Mouse (Mus musculus) spleen, adult 2 months (tissue): ENCODE results near the gene Slc46a3. TPM values are rescaled to one million over a fixed set of nuclear protein-coding genes. Genes with fewer than 3 reads are reported as not detected.

Source experiments
- DNase-seq, 2 experiments: peaks; one replicate each; pipeline versions ENCODE4 v3.0.0 to v3.0.0-alpha.2; 2012 to 2021; ENCODE audit warnings: low spot score in 2 of 2, low read depth in 1 of 2
- H3K27ac ChIP-seq: fragments of 200-500 bp; 2 replicates; pipeline ENCODE4 v1.5.1; 2012; ENCODE audit warnings: low read length, inconsistent platforms; ENCODE audit not compliant: insufficient read depth
- H3K27me3 ChIP-seq: fragments of 200-500 bp; 2 replicates; pipeline ENCODE4 v1.6.1; 2012; ENCODE audit warnings: mild to moderate bottlenecking, moderate library complexity, low read length, inconsistent platforms; ENCODE audit not compliant: control insufficient read depth, insufficient read depth
- H3K36me3 ChIP-seq: fragments of 200-500 bp; 2 replicates; pipeline ENCODE4 v1.6.1; 2012; ENCODE audit warnings: mild to moderate bottlenecking, low read length, inconsistent platforms; ENCODE audit not compliant: control insufficient read depth, insufficient read depth
- H3K4me1 ChIP-seq: fragments of 200-500 bp; 2 replicates; pipeline ENCODE4 v1.6.1; 2011; ENCODE audit warnings: inconsistent platforms; ENCODE audit not compliant: control insufficient read depth, insufficient read depth, insufficient read length
- H3K4me3 ChIP-seq: fragments of 200-500 bp; 2 replicates; pipeline ENCODE4 v1.5.1; 2011; ENCODE audit warnings: mild to moderate bottlenecking, inconsistent platforms; ENCODE audit not compliant: insufficient read depth, insufficient read length; ENCODE audit errors: extremely low read depth
- CTCF ChIP-seq: fragments of 200-500 bp; IDR thresholded peaks from 2 replicates; pipeline ENCODE4 v1.5.1; 2011; ENCODE audit warnings: mild to moderate bottlenecking, inconsistent platforms; ENCODE audit not compliant: insufficient read depth, insufficient read length, insufficient replicate concordance; ENCODE audit errors: extremely low read depth
- POLR2A ChIP-seq: fragments of 200-500 bp; IDR thresholded peaks from 2 replicates; pipeline ENCODE4 v1.6.1; 2011; ENCODE audit warnings: low read depth, low read length, inconsistent platforms
- WGBS: fragments of 180-500 bp; shearing (Covaris S2); methylation state at CpG from one replicate; pipeline ENCODE4 v1.1.7; 2018; 5-methylcytosine and 5-hydroxymethylcytosine counted together
- polyA plus RNA-seq: library from polyadenylated mRNA; depleted of rRNA; stranded (reverse); fragments of >200 nt; gene quantifications from 2 replicates; pipeline ENCODE4 v1.2.3, GENCODE M21; 2012

Slc46a3 gene
- polyA plus RNA-seq, 1 experiment, result 98.0 TPM

- DNase-seq, result no peak
- 90% methylated on average over 17 of the region's 17 CpGs for WGBS
- no peak overlapping the region for H3K27ac ChIP-seq
These were observed 14.5 kb downstream of the Slc46a3 start for GRCm38 (mm10) chr5:147879971-147880682.

DNA sequence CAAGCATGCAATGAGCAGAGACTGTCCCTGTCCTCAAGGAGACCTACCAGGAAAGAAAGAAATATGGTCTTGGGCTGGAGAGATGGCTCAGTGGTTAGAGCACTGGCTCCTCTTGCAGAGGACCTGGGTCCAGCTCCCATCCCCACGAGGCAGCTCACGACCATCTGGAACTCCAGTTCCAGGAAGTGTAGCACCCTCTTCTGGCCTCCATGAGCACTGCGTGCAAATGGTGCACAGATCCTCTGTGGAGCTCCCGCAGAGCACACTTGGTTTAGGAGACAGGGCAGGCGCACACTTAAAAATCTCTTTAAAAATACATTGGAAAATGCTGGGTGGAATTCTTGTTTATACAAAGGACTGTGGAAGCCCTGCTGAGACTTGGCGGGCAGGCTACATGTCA, 17.1 kb downstream of the Slc46a3 start:
- no peak overlapping the region for H3K4me3 ChIP-seq
- no peak overlapping the region for H3K27ac ChIP-seq
- H3K36me3 ChIP-seq, result peaks cover 55% of the 10 kb centered on the region
- WGBS, result 84% methylated on average over 6 of the region's 6 CpGs
- DNase-seq, result no peak
- TF ChIP-seq CTCF (0 out of 2 replicates have a peak, but pooled peaks have one; percentile 10), POLR2A (no peak)
- no peaks in the 10 kb centered on the region for H3K4me1 ChIP-seq
- no peaks in the 10 kb centered on the region for H3K27me3 ChIP-seq

More at GRCm38 (mm10) chr5:147879971-147880682, 14.5 kb downstream of the Slc46a3 start:
- Histone ChIP-seq H3K36me3 (peaks cover 46% of the 10 kb centered on the region), H3K4me1 (no peaks in the 10 kb centered on the region), H3K4me3 (no peak overlapping the region), H3K27me3 (no peaks in the 10 kb centered on the region)
- TF ChIP-seq CTCF (no peak), POLR2A (no peak)

DNA sequence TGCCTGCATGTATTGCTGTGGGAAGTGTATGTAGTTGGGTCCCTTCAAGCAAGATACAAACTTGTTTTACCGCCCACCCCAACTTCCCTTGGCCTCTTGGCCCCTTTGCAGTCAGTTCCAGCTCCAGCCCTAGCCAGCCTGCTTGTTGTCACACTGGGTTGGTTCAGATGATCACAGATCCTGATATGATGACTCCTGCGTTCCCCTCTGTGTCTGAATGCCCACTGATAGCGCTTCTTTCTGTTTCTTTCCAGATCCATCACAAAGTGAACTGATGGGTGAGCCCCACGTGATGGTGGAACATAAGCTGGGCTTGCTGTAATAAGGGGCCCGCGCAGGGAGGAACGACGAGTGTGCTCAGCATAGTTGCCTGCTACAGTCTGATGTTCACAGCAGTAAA, 19.4 kb downstream of the Slc46a3 start:
- peaks cover 48% of the 10 kb centered on the region for H3K36me3 ChIP-seq
- DNase-seq, result no peak
- no peaks in the 10 kb centered on the region for H3K4me1 ChIP-seq
- no peak overlapping the region for H3K4me3 ChIP-seq
- TF ChIP-seq POLR2A (no peak), CTCF (no peak)
- no peak overlapping the region for H3K27ac ChIP-seq
- WGBS, result 92% methylated on average over 8 of the region's 8 CpGs
- H3K27me3 ChIP-seq, result no peaks in the 10 kb centered on the region

- DNase-seq, result no peak
- H3K4me3 ChIP-seq, result no peak overlapping the region
- 93% methylated on average over 18 of the region's 18 CpGs for WGBS
- no peaks in the 10 kb centered on the region for H3K27me3 ChIP-seq
- TF ChIP-seq CTCF (no peak), POLR2A (no peak)
- H3K36me3 ChIP-seq, result peaks cover 53% of the 10 kb centered on the region
- H3K27ac ChIP-seq, result no peak overlapping the region
- H3K4me1 ChIP-seq, result no peaks in the 10 kb centered on the region
These were observed 20.0 kb downstream of the Slc46a3 start for GRCm38 (mm10) chr5:147874491-147875065.

GRCm38 (mm10) chr5:147871091-147871820, 23.4 kb downstream of the Slc46a3 start:
- TF ChIP-seq CTCF (no peak), POLR2A (no peak)
- no peak overlapping the region for H3K4me3 ChIP-seq
- WGBS, result 44% methylated on average over 15 of the region's 15 CpGs
- H3K27me3 ChIP-seq, result no peaks in the 10 kb centered on the region
- H3K4me1 ChIP-seq, result no peaks in the 10 kb centered on the region
- H3K27ac ChIP-seq, result no peak overlapping the region
- no peak for DNase-seq
- H3K36me3 ChIP-seq, result peaks cover 42% of the 10 kb centered on the region

DNA sequence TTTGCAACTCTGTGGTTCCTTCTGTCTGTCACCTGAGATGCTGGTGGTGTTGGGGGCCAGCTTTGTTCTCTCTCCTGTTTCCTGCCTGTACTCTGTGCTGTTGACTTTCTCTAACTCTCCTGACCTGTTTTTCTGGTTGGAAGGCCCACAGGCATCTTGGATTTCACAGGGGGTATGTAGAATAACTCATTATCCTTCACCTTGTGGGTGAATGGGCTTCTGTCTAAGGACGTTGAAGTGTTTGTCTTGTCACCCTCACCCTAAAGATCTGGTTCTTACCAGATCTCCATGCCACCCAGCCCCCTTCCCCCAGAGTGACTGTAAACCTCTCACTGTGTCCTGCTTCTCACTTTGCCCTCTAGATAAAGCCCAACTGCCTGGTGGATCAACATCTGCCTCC, 24.3 kb downstream of the Slc46a3 start:
- peaks cover 37% of the 10 kb centered on the region for H3K36me3 ChIP-seq

More for the DNA sequence above, 24.3 kb downstream of the Slc46a3 start:
- Histone ChIP-seq H3K27ac (no peak overlapping the region), H3K4me1 (no peaks in the 10 kb centered on the region), H3K27me3 (no peaks in the 10 kb centered on the region), H3K4me3 (no peak overlapping the region)
- no peak for DNase-seq
- TF ChIP-seq CTCF (no peak), POLR2A (no peak)
- WGBS, result 83% methylated on average over 1 of the region's 1 CpGs
